Comparison of ENCODE assay signal across 29 mouse cellular contexts in genomic region chr10:76554061-76554460, GRCm38 (mm10). TPM values are rescaled to one million over a fixed set of nuclear protein-coding genes. Genes with fewer than 3 reads are reported as not detected.
DNase-seq lines count a peak whose midpoint lies in the region; ATAC-seq and TF ChIP-seq lines count a peak whose summit lies in the region.
"Had no signal": no experiment of that assay in that cellular context is flagged by ENCODE, and none has a peak within 500 bp of the region (broad histone marks: within the 10 kb centered on the region; RNA-seq: fewer than 3 reads in every experiment).

No protein-coding gene starts in this region.

- no peaks in the 10 kb centered on the region for H3K27me3 ChIP-seq in lung, postnatal 0 days (replicated peaks; ENCODE audit: insufficient read depth, low read length)
- H3K27me3 ChIP-seq: embryonic facial prominence, embryonic 13.5 days; forebrain, embryonic 12.5 days; forebrain, embryonic 15.5 days; heart, embryonic 13.5 days; hindbrain, embryonic 12.5 days; hindbrain, embryonic 15.5 days; Patski had no signal

- H3K9ac ChIP-seq in lung, postnatal 0 days (replicated peaks; ENCODE audit: low read depth): no peak overlapping the region
- H3K9ac ChIP-seq: embryonic facial prominence, embryonic 13.5 days; forebrain, embryonic 12.5 days; forebrain, embryonic 15.5 days; heart, embryonic 13.5 days; hindbrain, embryonic 12.5 days; hindbrain, embryonic 15.5 days had no signal

- H3K36me3 ChIP-seq in lung, postnatal 0 days (ENCODE audit: insufficient read depth, low read length): peaks cover 12% of the 10 kb centered on the region; the same call in 1 of the 2 replicates

- DNase-seq in lung, postnatal 0 days (ENCODE audit: low spot score): no peak
- DNase-seq in lung, adult 18-20 months: no peak
- DNase-seq in 416B (ENCODE audit: low read depth) (peak; percentile 48), MN1 (ENCODE audit: low spot score) (peak; percentile 81)
- no peak for DNase-seq in frontal cortex, postnatal 36 days (ENCODE audit: low spot score in 2 of 2)
- no peak for DNase-seq in thymus, postnatal 25 days
- DNase-seq: adrenal gland, adult 2 months; adrenal gland, postnatal 14 days; cerebellum, adult 11 months; cerebellum, adult 2 months; cerebellum, adult 9-11 months; cerebellum, postnatal 25 days; embryo, embryonic 11 days; gastrocnemius, adult 2 months; gastrocnemius, postnatal 14 days; heart, adult 2 months had no signal

- no peak overlapping the region for H3K4me3 ChIP-seq in lung, postnatal 0 days (ENCODE audit: low read depth, low read length)
- H3K4me3 ChIP-seq: embryonic facial prominence, embryonic 10.5 days; embryonic facial prominence, embryonic 13.5 days; erythroblast, embryonic 14.5 days; forebrain, embryonic 12.5 days; forebrain, embryonic 15.5 days; gastrocnemius, adult 2 months; heart, adult 2 months; heart, embryonic 10.5 days; heart, embryonic 13.5 days; hindbrain, embryonic 12.5 days; hindbrain, embryonic 15.5 days had no signal

- WGBS in lung, postnatal 0 days: 81% methylated on average over 5 of the region's 5 CpGs

- H3K4me1 ChIP-seq in lung, postnatal 0 days (ENCODE audit: insufficient read depth, low read depth, low read length): no peaks in the 10 kb centered on the region
- H3K4me1 ChIP-seq: embryonic facial prominence, embryonic 10.5 days; embryonic facial prominence, embryonic 13.5 days; forebrain, embryonic 12.5 days; forebrain, embryonic 15.5 days; heart, embryonic 10.5 days; heart, embryonic 13.5 days; hindbrain, embryonic 12.5 days; hindbrain, embryonic 15.5 days had no signal

- no peak overlapping the region for H3K4me2 ChIP-seq in lung, postnatal 0 days (replicated peaks; ENCODE audit: low read depth, low read length)
- H3K4me2 ChIP-seq: embryonic facial prominence, embryonic 13.5 days; forebrain, embryonic 12.5 days; forebrain, embryonic 15.5 days; heart, embryonic 13.5 days; hindbrain, embryonic 12.5 days; hindbrain, embryonic 15.5 days had no signal

- TF ChIP-seq CTCF in lung, postnatal 0 days (IDR thresholded peaks at IDR 0.05): no peak

- H3K27ac ChIP-seq in lung, postnatal 0 days (ENCODE audit: low read length): no peak overlapping the region
- H3K27ac ChIP-seq: embryonic facial prominence, embryonic 10.5 days; embryonic facial prominence, embryonic 13.5 days; forebrain, embryonic 12.5 days; forebrain, embryonic 15.5 days; gastrocnemius, adult 2 months; heart, adult 2 months; heart, embryonic 13.5 days; hindbrain, embryonic 12.5 days; hindbrain, embryonic 15.5 days had no signal

- TF ChIP-seq EP300 in lung, postnatal 0 days (IDR thresholded peaks at IDR 0.05): no peak

- ATAC-seq in lung, postnatal 0 days: peak; percentile 40; the same call in 1 of the 2 replicates
- ATAC-seq: CD4-positive, CD25-positive, alpha-beta regulatory T cell, adult 4 months; forebrain, embryonic 15.5 days; intestine, postnatal 0 days; Patski had no signal

- H3K9me3 ChIP-seq in lung, postnatal 0 days (ENCODE audit: low read length): no peaks in the 10 kb centered on the region
- H3K9me3 ChIP-seq: embryonic facial prominence, embryonic 10.5 days; embryonic facial prominence, embryonic 13.5 days; forebrain, embryonic 12.5 days; forebrain, embryonic 15.5 days; heart, embryonic 10.5 days; heart, embryonic 13.5 days; hindbrain, embryonic 12.5 days; hindbrain, embryonic 15.5 days had no signal

RNA-seq across cellular contexts. Expression of gene Spatc1l, which starts 8.0 kb away (rescaled TPM):
- not detected in 2 replicates for polyA plus RNA-seq in lung, postnatal 0 days (2015; fragmentation: Nextera tagmentation; extraction: Ambion mirVana)
- polyA plus RNA-seq: adrenal gland, adult 2 months; CD4-positive, CD25-positive, alpha-beta regulatory T cell, adult 4 months; embryonic facial prominence, embryonic 13.5 days; erythroblast, embryonic 14.5 days; forebrain, embryonic 12.5 days; forebrain, embryonic 15.5 days; heart, embryonic 13.5 days; hindbrain, embryonic 12.5 days; intestine, postnatal 0 days; Patski had no signal

RNA-seq across cellular contexts. Expression of gene Ftcd, which starts 21.4 kb away (rescaled TPM):
- polyA plus RNA-seq in lung, postnatal 0 days (2015; fragmentation: Nextera tagmentation; extraction: Ambion mirVana): 0.07 and 0.14 TPM in 2 replicates
- polyA plus RNA-seq: C2C12; CD4-positive, CD25-positive, alpha-beta regulatory T cell, adult 4 months; cerebellum, adult 2 months; embryonic facial prominence, embryonic 10.5 days; embryonic facial prominence, embryonic 13.5 days; erythroblast, embryonic 14.5 days; forebrain, embryonic 12.5 days; forebrain, embryonic 15.5 days; heart, adult 2 months; hindbrain, embryonic 12.5 days; hindbrain, embryonic 15.5 days had no signal

RNA-seq across cellular contexts. Expression of gene Lss, which starts 22.7 kb away (rescaled TPM):
- 19.4 and 22.3 TPM in 2 replicates for polyA plus RNA-seq in lung, postnatal 0 days (2015; fragmentation: Nextera tagmentation; extraction: Ambion mirVana)

Comparison
In these comparisons a context has a peak if more than half of its experiments do, and no peak if none do; other contexts are left out.
1. DNase-seq: peak in 416B (single experiment) and MN1 (single experiment); none in lung, postnatal 0 days (single experiment), lung, adult 18-20 months (0 of 2), frontal cortex, postnatal 36 days (0 of 2) and thymus, postnatal 25 days (single experiment).